Mouse (Mus musculus) cerebral cortex, adult 2 months (tissue): ENCODE results near the gene Prdm2.

Source experiments
- WGBS: fragments of 180-500 bp; shearing (Covaris S2); methylation state at CpG from one replicate; pipeline ENCODE4 v1.1.7; 2018; 5-methylcytosine and 5-hydroxymethylcytosine counted together

Prdm2 gene

GRCm38 (mm10) chr4:143152634-143153033 lies 60.2 kb downstream of the Prdm2 start:
- 93% methylated on average over 5 of the region's 5 CpGs for WGBS

DNA sequence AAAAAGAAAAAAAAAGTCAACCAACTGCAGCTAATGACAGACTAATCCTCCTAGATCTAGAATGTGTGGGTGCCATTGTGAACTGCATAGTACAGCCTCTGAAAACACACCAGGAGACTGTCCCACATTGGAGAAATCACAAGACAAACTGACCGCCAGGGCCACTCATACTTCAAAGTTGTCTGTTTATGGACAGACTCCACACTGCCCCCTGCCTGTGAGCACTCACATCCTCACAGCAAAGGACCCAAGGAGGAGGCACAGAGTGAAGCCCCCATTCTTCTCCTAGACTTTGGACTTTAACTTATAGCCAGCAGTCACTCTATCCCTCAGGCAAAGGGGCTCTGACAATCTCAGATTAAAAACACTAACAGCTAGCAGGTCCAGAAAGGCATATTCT lies 61.5 kb downstream of the Prdm2 start:
- 50% methylated on average over 1 of the region's 1 CpGs for WGBS

- WGBS, result 89% methylated on average over 3 of the region's 3 CpGs
Measured at GRCm38 (mm10) chr4:143147666-143148065, 65.1 kb downstream of the Prdm2 start.

GRCm38 (mm10) chr4:143143615-143144014 lies 69.2 kb downstream of the Prdm2 start:
- 36% methylated on average over 7 of the region's 7 CpGs for WGBS

DNA sequence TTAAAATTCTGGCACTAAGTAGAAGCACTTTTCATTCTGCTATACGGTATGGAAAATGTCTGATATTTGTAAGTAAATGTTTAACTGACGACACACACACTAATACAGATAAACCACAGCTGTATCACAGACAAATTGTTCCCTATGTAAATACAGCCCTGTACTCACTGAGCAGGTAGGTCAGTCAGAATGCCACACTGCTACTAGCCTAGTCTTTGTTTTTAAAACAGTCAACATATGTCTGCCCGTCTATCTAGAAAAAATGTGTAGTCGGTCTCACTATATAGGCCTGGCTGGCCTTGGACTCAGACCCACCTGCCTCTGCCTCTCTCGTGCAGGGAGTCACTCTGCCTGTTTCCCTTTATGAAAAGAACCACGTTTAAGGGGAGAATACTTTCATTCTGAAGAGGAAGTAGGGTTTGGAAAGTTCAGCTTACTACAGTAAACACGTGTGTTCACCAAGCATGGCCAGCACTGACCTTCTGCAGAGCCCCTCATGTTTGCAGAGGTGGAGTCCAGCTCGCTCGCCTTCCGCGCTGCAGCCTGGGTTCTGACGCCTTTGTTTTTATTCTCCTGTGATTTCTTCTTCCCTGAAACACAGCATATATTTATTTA lies 71.0 kb downstream of the Prdm2 start:
- 65% methylated on average over 12 of the region's 12 CpGs for WGBS

- WGBS, result 71% methylated on average over 3 of the region's 3 CpGs
Measured at GRCm38 (mm10) chr4:143140940-143141339, 71.9 kb downstream of the Prdm2 start.

- WGBS, result 49% methylated on average over 7 of the region's 7 CpGs
Measured at GRCm38 (mm10) chr4:143132433-143132832, 80.4 kb downstream of the Prdm2 start.

DNA sequence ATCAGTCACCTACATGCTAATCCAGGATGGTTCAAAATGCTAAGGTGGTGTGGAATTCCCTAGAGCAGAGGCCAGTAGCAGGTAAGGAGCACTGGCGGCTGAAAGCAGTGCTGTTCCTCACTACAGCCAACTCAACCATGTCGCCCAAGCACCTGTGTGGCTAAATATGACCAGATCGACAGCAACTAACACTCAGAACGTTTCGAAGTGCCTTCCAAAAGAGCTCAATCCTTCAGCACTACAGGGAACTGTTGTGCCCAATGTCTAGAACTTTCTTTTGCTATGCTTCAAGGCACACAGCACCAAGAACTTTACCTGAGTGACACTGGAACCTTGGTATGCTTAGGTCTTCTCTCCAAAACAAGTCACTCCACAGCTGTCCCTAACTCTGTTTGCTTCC lies 82.4 kb downstream of the Prdm2 start:
- WGBS, result 87% methylated on average over 5 of the region's 5 CpGs

GRCm38 (mm10) chr4:143129261-143129760 lies 83.5 kb downstream of the Prdm2 start:
- 73% methylated on average over 4 of the region's 4 CpGs for WGBS

GRCm38 (mm10) chr4:143127171-143127570 lies 85.6 kb downstream of the Prdm2 start:
- WGBS, result 75% methylated on average over 5 of the region's 5 CpGs

GRCm38 (mm10) chr4:143126476-143126875 lies 86.3 kb downstream of the Prdm2 start:
- whole genome bisulfite sequencing, result 48% methylated on average over 14 of the region's 14 CpGs

- 70% methylated on average over 6 of the region's 6 CpGs for WGBS
Measured at GRCm38 (mm10) chr4:143125290-143125689, 87.5 kb downstream of the Prdm2 start.

DNA sequence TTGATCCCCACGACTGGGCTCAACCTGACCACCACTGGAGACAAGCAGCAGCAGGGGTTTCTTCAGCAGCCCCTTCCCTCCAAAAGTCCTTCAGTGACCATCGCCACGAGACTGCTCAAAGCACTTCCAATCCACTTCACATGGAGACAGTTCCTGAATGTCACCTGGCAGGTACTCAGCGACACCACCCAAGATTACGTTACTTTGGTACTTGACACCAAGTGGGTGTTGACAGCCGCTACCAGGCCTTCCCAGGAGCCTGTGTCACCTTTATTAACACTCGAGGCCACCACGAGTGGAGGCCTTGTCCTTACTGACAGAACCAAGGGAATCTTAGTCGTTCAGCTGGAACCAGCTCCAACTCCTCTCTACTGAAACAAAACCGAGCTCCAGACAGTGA lies 89.8 kb downstream of the Prdm2 start:
- WGBS, result 82% methylated on average over 10 of the region's 10 CpGs

DNA sequence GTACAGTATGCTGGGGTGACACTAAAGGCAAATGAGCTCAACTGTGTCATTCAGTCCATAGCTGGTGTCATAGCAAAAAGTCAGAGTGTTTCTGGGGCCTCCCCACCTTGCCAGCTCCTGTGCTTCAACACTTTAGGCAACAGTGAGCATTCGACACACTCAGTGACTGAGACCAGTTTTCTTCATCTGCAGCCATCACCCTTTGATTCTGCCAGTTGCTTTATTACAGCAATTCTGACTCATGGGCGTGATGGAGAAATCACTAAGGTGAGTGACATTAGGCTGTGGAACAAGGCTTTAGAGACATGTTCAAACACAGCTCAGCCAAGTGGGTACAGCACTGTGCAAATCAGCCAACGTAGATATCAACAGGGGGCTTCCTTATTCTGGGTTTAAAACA lies 91.6 kb downstream of the Prdm2 start:
- WGBS, result 78% methylated on average over 3 of the region's 3 CpGs

- WGBS, result 44% methylated on average over 8 of the region's 8 CpGs
Measured at GRCm38 (mm10) chr4:143120008-143120407, 92.8 kb downstream of the Prdm2 start.

DNA sequence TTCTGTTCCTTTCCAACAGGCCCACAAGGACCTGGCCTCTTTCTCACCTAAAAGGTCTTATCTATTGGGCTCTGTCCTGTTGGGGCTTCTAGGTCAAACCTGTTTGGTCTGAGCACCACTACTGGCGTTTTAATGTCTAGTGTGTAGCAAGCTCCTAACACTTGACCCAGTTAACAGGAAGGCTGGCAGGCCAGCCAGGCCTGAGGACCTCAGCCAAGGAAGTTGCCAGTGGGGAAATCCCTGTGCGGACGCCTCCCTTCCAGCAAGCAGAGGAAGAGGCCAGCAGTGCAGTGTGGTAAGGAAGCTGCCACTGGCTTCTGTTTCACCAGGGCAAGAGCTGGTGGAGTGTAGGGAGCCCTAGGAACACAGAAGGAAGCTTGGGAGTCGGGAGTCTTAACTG lies 94.0 kb downstream of the Prdm2 start:
- 47% methylated on average over 4 of the region's 4 CpGs for WGBS

DNA sequence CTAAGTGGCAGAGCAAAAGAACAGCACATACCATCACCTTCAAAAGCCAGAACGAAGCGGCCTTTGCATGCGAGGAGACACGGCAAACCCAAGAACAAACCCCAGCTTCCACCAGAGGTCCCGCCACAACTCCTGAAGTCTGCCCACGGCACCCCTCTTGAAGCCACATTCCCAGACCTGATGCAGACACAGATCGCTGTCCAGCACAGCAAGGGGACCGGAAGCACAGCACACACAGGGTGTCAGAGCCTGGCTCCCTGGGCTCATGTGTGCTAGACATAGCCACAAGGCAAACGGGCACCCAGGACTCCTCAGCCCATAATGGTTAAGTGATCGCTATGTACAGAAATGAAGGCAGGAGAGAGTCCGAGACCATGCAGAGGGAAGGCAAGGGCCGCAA lies 96.9 kb downstream of the Prdm2 start:
- 84% methylated on average over 12 of the region's 12 CpGs for WGBS

DNA sequence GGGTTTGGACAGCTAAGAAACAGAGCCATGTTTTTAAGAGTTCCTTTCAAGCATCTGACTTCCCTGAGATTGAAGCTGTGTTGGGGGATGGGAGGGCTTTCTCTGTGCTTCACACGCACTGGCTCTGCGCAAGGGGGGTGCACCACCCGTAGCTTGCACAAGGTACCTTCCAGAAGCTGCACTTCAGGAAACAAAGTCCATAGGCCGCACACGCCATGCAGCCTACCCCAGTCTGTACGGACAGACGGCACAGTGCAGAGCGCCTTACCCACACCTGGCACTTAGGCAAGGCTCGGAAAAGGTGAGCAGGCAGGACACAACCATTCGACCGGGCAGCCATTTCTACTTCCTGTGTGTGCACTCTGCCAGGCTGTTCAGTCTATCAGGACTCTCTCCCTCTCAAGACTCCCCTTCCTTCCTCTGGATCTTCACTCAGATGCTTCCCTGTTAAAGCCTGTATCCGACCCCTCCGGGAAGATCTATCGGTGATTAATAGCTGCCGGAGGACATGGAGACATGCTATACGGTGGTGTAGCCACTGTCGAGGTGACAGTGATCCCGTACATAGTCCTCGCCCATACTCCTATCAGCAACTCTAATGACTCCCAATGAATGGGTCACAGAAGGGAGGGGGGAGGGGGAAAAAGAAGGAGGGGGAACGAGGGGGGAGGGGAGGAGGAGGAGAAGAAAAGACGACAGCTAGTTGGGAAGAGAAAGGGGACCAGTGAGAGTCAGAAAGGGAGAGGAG lies 98.4 kb downstream of the Prdm2 start:
- 78% methylated on average over 21 of the region's 21 CpGs for WGBS

- 36% methylated on average over 6 of the region's 6 CpGs for WGBS
Measured at GRCm38 (mm10) chr4:143112985-143113384, 99.8 kb downstream of the Prdm2 start.

DNA sequence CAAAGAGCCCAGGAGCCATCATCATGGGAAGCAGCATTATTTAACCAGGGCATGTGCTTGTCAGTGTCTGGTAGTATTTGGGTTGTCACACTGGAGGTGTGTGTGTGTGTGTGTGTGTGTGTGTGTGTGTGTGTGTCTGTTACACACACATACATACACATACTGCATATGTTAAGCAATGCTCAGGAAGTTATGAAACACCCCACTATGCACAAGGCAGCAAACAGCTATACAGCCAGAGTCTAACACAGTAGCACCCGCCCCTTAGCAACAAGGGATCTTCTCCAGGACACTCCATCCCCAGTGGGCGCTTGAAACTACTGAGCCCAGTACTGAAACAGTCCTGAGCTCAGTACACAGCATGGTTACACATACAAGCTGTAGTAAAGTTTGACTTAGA lies 100.4 kb downstream of the Prdm2 start:
- WGBS, result 83% methylated on average over 2 of the region's 2 CpGs

DNA sequence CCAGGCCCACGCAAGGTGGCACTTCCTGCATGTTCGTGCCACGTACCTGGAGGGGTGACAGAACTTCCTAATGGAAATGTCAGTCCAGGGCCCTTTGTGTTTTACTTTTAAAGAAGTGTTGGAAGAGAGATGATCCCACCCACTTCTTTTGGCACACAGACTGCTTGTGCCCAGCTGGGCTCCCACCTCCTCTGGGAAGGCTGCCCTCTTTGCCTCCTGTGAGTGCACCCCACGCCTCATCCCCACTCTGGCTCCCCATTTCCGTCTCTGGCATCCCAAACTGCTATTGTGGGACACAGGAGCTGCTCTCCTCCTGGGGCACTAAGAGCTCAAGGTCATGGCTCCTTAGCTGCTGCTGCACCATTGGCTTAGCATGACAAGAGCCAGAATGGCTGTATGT lies 100.9 kb downstream of the Prdm2 start:
- 49% methylated on average over 5 of the region's 5 CpGs for WGBS

DNA sequence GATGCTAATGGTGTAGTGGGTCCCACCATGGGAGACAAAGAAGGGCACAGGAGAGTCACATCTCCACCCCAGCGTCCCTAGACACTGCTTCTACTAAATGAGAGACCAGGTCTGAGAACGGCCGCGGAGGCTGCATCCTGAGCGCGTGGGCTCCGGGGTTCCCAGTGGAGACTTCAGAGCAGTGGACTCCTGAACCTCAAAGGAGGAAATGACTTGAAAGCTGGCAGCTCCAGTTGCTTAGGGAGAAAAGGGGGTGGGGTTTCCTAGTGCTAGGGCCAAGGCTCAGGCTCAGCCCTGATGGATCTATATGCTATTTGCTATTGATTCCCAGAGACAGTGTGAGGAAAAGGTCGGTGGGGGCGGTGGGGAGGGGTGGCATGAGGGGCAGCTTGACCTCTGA lies 104.2 kb downstream of the Prdm2 start:
- 81% methylated on average over 9 of the region's 9 CpGs for WGBS

DNA sequence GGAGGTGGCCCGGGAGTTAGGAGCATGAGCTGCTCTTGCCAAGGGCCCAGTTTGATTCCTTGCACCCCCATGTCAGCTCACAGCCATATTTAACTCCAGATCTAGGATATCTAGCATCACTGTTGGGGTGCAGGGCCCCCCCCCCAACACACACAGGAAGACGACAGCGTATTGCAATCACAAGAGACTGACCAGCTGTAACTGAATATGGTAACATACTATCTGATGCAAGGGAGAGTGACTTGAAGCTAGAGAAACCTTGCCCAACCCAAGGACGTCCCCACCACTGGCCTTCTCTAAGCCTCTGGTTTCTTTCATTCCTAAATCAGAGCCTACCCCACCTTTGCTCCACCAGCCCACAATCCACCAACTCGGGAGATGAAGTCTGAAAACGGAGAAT lies 105.8 kb downstream of the Prdm2 start:
- 73% methylated on average over 6 of the region's 6 CpGs for WGBS
